Mouse (Mus musculus) T-helper 2 cell (primary cell): Measurements from ENCODE around the gene Tas2r138.
"Not testable (repeated sequence)": the region's sequence is repeated elsewhere in the genome, so short reads cannot be mapped to it uniquely, and the experiment has no call there.

Source experiments
- in situ Hi-C: fragments of 300-600 bp; cut with MboI, MseI; formaldehyde crosslinking; loops from one replicate; pipeline ENCODE4 v1.15.1; 2025; ENCODE audit warnings: high pct_unique_total_duplicates

The Tas2r138 gene

GRCm38 (mm10) chr6:40613260-40613852 lies at the start of gene Tas2r138:
TSS of gene Tas2r138 (minus strand) at chr6:40613310.
- in situ Hi-C loops = no loop called here

GRCm38 (mm10) chr6:40660930-40661329 lies 47.8 kb upstream of the Tas2r138 start:
- in situ Hi-C loops = no loop called here

- in situ Hi-C loops = loop anchor here (10.0 kb wide), 1 partner anchor 146 kb away; no protein-coding TSS in a partner anchor
Observed at GRCm38 (mm10) chr6:40650953-40651352, 37.8 kb upstream of the Tas2r138 start.

- in situ Hi-C loops = no loop called here
Observed at GRCm38 (mm10) chr6:40645701-40646100, 32.6 kb upstream of the Tas2r138 start.

- in situ Hi-C loops = no loop called here
Observed at GRCm38 (mm10) chr6:40640710-40641538, 27.8 kb upstream of the Tas2r138 start.

- in situ Hi-C loops = no loop called here
Observed at GRCm38 (mm10) chr6:40637755-40638154, 24.6 kb upstream of the Tas2r138 start.

GRCm38 (mm10) chr6:40635559-40635958 lies 22.4 kb upstream of the Tas2r138 start:
- in situ Hi-C loops = no loop called here

GRCm38 (mm10) chr6:40634640-40635071 lies 21.5 kb upstream of the Tas2r138 start:
- in situ Hi-C loops = no loop called here

- in situ Hi-C loops = no loop called here
Observed at GRCm38 (mm10) chr6:40628406-40629000, 15.4 kb upstream of the Tas2r138 start, which contains the start of gene Mgam. TSS of gene Mgam (plus strand) at chr6:40628831.

- in situ Hi-C loops = no loop called here
Observed at GRCm38 (mm10) chr6:40626111-40626510, 13.0 kb upstream of the Tas2r138 start.

GRCm38 (mm10) chr6:40617965-40618364 lies 4.9 kb upstream of the Tas2r138 start:
- in situ Hi-C loops = no loop called here

GRCm38 (mm10) chr6:40610244-40610643 lies 2.9 kb downstream of the Tas2r138 start:
- in situ Hi-C loops = no loop called here

GRCm38 (mm10) chr6:40607431-40607830 lies 5.7 kb downstream of the Tas2r138 start:
- in situ Hi-C loops = no loop called here

GRCm38 (mm10) chr6:40598546-40598945 lies 14.6 kb downstream of the Tas2r138 start:
- in situ Hi-C loops = not testable (repeated sequence)

GRCm38 (mm10) chr6:40594804-40595550 lies 18.1 kb downstream of the Tas2r138 start:
- in situ Hi-C loops = no loop called here

GRCm38 (mm10) chr6:40588346-40588745 lies 24.8 kb downstream of the Tas2r138 start:
- in situ Hi-C loops = no loop called here

- in situ Hi-C loops = no loop called here
Observed at GRCm38 (mm10) chr6:40585645-40586044, 27.5 kb downstream of the Tas2r138 start, which contains the start of gene Clec5a. TSS of gene Clec5a (minus strand) at chr6:40585821.

- in situ Hi-C loops = no loop called here
Observed at GRCm38 (mm10) chr6:40584336-40584735, 28.8 kb downstream of the Tas2r138 start.

GRCm38 (mm10) chr6:40576305-40576704 lies 36.8 kb downstream of the Tas2r138 start:
- in situ Hi-C loops = no loop called here

GRCm38 (mm10) chr6:40573618-40574017 lies 39.5 kb downstream of the Tas2r138 start:
- in situ Hi-C loops = no loop called here

- in situ Hi-C loops = no loop called here
Observed at GRCm38 (mm10) chr6:40569187-40569586, 43.9 kb downstream of the Tas2r138 start, which contains the start of gene Olfr460. TSS of gene Olfr460 (plus strand) at chr6:40569487.
